Mouse (Mus musculus) heart, embryonic 13.5 days (tissue): ENCODE results near the gene Zpbp. TPM values are rescaled to one million over a fixed set of nuclear protein-coding genes. Genes with fewer than 3 reads are reported as not detected.

Experiments
- ATAC-seq: fragments of 200-750 bp; cut with Nextera tagmentation; 2 replicates; pipeline ENCODE4 v1.8.0; 2017; ENCODE audit warnings: moderate TSS enrichment; ENCODE audit not compliant: insufficient number of reproducible peaks, low FRiP score, low TSS enrichment; ENCODE audit errors: extremely low read depth
- H3K27ac ChIP-seq: fragments of 300-500 bp; sonication (generic); replicated peaks from 2 replicates; pipeline ENCODE4 v1.5.1; 2015; ENCODE audit warnings: moderate library complexity, mild to moderate bottlenecking, inconsistent platforms
- H3K27me3 ChIP-seq: fragments of 300-500 bp; sonication (generic); replicated peaks from 2 replicates; pipeline ENCODE4 v1.6.1; 2015; ENCODE audit warnings: mild to moderate bottlenecking, inconsistent platforms
- H3K36me3 ChIP-seq: fragments of 300-500 bp; sonication (generic); 2 replicates; pipeline ENCODE4 v1.6.1; 2015; ENCODE audit warnings: mild to moderate bottlenecking, inconsistent platforms
- H3K4me1 ChIP-seq: fragments of 300-500 bp; sonication (generic); 2 replicates; pipeline ENCODE4 v1.6.1; 2015; ENCODE audit warnings: inconsistent platforms
- H3K4me2 ChIP-seq: fragments of 300-500 bp; sonication (generic); 2 replicates; pipeline ENCODE4 v1.6.1; 2015; ENCODE audit warnings: inconsistent platforms, mild to moderate bottlenecking, moderate library complexity
- H3K4me3 ChIP-seq: fragments of 300-500 bp; sonication (generic); 2 replicates; pipeline ENCODE4 v1.5.1; 2015; ENCODE audit warnings: moderate library complexity, mild to moderate bottlenecking, inconsistent platforms
- H3K9ac ChIP-seq: fragments of 300-500 bp; sonication (generic); 2 replicates; pipeline ENCODE4 v1.6.1; 2015; ENCODE audit warnings: inconsistent platforms, mild to moderate bottlenecking, moderate library complexity
- H3K9me3 ChIP-seq: fragments of 300-500 bp; sonication (generic); 2 replicates; pipeline ENCODE4 v1.6.1; 2016; ENCODE audit warnings: inconsistent platforms
- WGBS: fragments of 180-500 bp; shearing (Covaris S2); methylation state at CpG from one replicate; pipeline ENCODE4 v1.1.7; 2015; ENCODE audit warnings: mixed read lengths; 5-methylcytosine and 5-hydroxymethylcytosine counted together
- polyA plus RNA-seq: library from polyadenylated mRNA; unstranded; fragments of >200 nt; fragmentation: Nextera tagmentation; extraction: Ambion mirVana; gene quantifications from 2 replicates; pipeline ENCODE4 v1.2.1, GENCODE M21; 2015

Gene Zpbp
- polyA plus RNA-seq: 0.44 and 0.84 TPM in 2 replicates

DNA sequence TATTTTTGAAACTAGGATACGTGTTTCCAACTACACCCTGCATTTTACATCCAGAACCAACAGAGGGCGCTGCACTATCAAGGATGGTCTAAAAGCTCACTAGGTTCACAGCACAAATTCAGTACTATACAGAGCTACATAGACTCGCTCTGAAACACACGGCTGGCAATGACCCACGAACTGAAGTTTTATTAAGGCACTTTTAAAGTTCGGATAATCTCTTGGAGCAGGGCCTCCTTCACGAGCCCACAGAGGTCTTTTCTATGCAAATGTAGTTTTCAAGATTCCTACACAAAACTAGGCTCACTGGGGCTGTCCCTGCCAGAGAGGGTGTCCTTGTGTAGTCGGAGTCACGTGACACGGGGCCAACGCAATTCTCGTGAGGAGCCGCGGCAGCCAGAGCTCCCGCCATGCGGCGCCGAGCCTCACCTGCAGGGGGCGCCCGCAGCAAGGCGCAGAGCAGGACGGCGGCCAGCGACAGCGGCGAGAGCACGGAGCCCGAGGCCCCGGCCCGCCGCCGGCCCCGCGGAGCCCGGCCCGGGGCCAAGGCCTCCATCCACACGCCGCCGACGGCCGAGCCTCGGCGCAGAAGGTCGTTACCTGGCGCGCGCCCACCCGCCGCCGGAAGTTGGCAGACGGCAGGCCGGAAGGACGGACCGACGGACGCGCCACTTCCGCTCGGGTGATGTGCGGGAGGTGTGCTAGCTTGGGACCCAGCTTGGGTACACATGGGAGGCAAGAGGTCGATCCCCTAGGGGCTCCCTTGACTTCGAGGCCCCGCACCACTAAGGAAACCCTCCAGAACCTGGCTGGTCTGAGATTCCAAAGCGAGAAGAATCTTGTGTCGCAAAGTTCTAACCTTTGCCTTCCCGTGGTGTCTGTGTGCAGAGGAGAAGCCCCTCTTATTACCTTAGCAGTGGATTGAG is at the start of gene Zpbp, which contains the start of gene Spata48:
Gene Zpbp (minus strand): TSS at position 774 of the 926 bp plus-strand sequence.
Gene Spata48 (plus strand): TSS at position 460 of the 926 bp plus-strand sequence.
- H3K4me2 ChIP-seq: peak within 1 kb of the TSS; percentile 71
- peak; percentile 92 for ATAC-seq
- 2% methylated on average over 55 of the region's 66 CpGs for WGBS
- H3K4me1 ChIP-seq: no peaks in the 10 kb centered on the region
- H3K36me3 ChIP-seq: no peaks in the 10 kb centered on the region
- H3K9ac ChIP-seq: peak within 1 kb of the TSS; percentile 76
- no peaks in the 10 kb centered on the region for H3K9me3 ChIP-seq
- peak within 1 kb of the TSS; percentile 62 for H3K4me3 ChIP-seq
- H3K27me3 ChIP-seq: peaks cover 5% of the 10 kb centered on the region; the same call in 1 of the 2 replicates
- H3K27ac ChIP-seq: peak within 1 kb of the TSS; percentile 65

- no peak overlapping the region for H3K4me2 ChIP-seq
- ATAC-seq: no peak
- H3K4me1 ChIP-seq: no peaks in the 10 kb centered on the region
- H3K9me3 ChIP-seq: 0 out of 2 replicates have a peak, but pooled peaks cover 4% of the 10 kb centered on the region
- H3K9ac ChIP-seq: no peak overlapping the region
- 58% methylated on average over 2 of the region's 2 CpGs for WGBS
- H3K36me3 ChIP-seq: no peaks in the 10 kb centered on the region
- no peak overlapping the region for H3K27ac ChIP-seq
- no peak overlapping the region for H3K4me3 ChIP-seq
- no peaks in the 10 kb centered on the region for H3K27me3 ChIP-seq
These were observed 47.2 kb upstream of the Zpbp start for GRCm38 (mm10) chr11:11509413-11509812.

DNA sequence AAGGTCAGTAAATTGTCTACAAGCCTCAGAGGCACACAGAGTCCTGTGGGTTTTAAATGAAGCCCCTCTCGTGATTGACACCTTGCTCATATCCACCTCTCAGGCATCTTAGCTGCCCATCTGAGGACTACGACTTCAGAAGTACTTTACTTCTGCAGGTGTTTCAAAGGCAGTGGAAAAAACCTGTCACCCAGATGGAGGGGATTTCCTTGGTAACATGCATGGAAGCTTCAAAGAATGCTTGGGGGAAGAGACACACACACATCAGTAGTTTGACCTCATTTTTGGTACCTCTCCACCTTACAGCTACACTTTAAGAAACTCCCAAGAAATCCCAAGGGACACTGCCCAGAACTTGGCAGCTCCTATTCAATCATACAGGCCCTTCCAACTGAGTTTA is 44.0 kb upstream of the Zpbp start:
- no peak for ATAC-seq
- H3K27ac ChIP-seq: no peak overlapping the region
- H3K4me2 ChIP-seq: no peak overlapping the region
- no peak overlapping the region for H3K9ac ChIP-seq
- WGBS: 71% methylated on average over 2 of the region's 2 CpGs
- H3K9me3 ChIP-seq: 0 out of 2 replicates have a peak, but pooled peaks cover 4% of the 10 kb centered on the region
- no peaks in the 10 kb centered on the region for H3K27me3 ChIP-seq
- H3K36me3 ChIP-seq: no peaks in the 10 kb centered on the region
- no peak overlapping the region for H3K4me3 ChIP-seq
- no peaks in the 10 kb centered on the region for H3K4me1 ChIP-seq

DNA sequence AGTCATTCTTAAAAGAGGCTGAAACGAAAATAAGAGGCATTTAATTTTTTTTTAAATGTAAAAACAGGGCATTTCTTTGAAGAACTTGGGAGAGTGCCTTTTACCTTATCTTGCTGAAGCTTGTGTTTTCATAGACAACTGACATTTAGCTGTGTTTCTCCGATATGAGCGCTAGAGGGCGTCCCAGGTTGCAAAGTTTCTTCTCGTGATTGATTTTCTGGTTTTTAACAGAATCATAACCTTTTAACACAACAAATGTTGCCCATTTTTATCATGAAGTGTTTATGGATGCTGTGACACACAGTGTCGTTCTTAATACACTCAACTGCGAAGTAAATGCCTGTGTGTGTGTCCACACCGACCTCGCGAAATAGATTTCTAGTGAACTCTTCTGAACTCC is 37.7 kb upstream of the Zpbp start:
- Histone ChIP-seq H3K4me2 (peak overlapping the region; percentile 44), H3K4me1 (no peaks in the 10 kb centered on the region), H3K36me3 (no peaks in the 10 kb centered on the region), H3K27me3 (no peaks in the 10 kb centered on the region), H3K9ac (no peak overlapping the region), H3K27ac (no peak overlapping the region), H3K4me3 (no peak overlapping the region), H3K9me3 (0 out of 2 replicates have a peak, but pooled peaks cover 4% of the 10 kb centered on the region)
- no peak for ATAC-seq
- WGBS: 23% methylated on average over 10 of the region's 10 CpGs

GRCm38 (mm10) chr11:11495697-11496096 is 33.5 kb upstream of the Zpbp start:
- Histone ChIP-seq H3K27me3 (no peaks in the 10 kb centered on the region), H3K27ac (no peak overlapping the region), H3K4me2 (no peak overlapping the region), H3K36me3 (no peaks in the 10 kb centered on the region), H3K4me1 (no peaks in the 10 kb centered on the region), H3K9me3 (no peaks in the 10 kb centered on the region), H3K9ac (no peak overlapping the region), H3K4me3 (no peak overlapping the region)
- WGBS: 70% methylated on average over 2 of the region's 2 CpGs
- ATAC-seq: no peak

GRCm38 (mm10) chr11:11492044-11492443 is 29.8 kb upstream of the Zpbp start:
- H3K4me3 ChIP-seq: no peak overlapping the region
- no peak for ATAC-seq
- H3K27me3 ChIP-seq: no peaks in the 10 kb centered on the region
- H3K4me1 ChIP-seq: no peaks in the 10 kb centered on the region
- H3K9ac ChIP-seq: no peak overlapping the region
- H3K9me3 ChIP-seq: no peaks in the 10 kb centered on the region
- 69% methylated on average over 5 of the region's 5 CpGs for WGBS
- H3K4me2 ChIP-seq: no peak overlapping the region
- no peak overlapping the region for H3K27ac ChIP-seq
- H3K36me3 ChIP-seq: no peaks in the 10 kb centered on the region

DNA sequence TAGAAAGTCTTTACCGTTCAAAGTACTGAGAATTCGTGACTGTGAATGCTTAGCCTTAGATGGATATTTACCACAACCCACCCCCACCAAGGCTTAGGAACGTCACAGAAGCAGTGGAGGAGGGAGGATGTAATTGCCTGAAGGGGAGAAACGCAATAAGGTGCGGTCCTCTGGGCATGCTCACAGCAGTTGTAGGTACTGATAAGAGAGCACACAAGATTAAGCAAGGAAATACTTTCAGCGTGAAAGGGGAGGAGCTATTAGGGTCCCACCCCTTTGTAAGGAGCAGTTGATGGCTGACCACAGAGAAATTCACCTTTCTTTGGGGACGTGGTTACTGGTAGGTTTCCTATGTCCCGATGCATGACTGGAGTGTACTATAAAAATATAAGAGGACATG is 22.2 kb upstream of the Zpbp start:
- Histone ChIP-seq H3K9me3 (no peaks in the 10 kb centered on the region), H3K4me1 (no peaks in the 10 kb centered on the region), H3K4me3 (no peak overlapping the region), H3K4me2 (no peak overlapping the region), H3K36me3 (no peaks in the 10 kb centered on the region), H3K9ac (no peak overlapping the region), H3K27me3 (no peaks in the 10 kb centered on the region), H3K27ac (no peak overlapping the region)
- 53% methylated on average over 8 of the region's 8 CpGs for WGBS
- ATAC-seq: no peak

- Histone ChIP-seq H3K4me2 (no peak overlapping the region), H3K4me3 (no peak overlapping the region), H3K9ac (no peak overlapping the region), H3K4me1 (no peaks in the 10 kb centered on the region), H3K36me3 (no peaks in the 10 kb centered on the region), H3K9me3 (no peaks in the 10 kb centered on the region), H3K27me3 (peaks cover 8% of the 10 kb centered on the region; the same call in 1 of the 2 replicates), H3K27ac (no peak overlapping the region)
- no peak for ATAC-seq
These were observed 6.7 kb upstream of the Zpbp start for GRCm38 (mm10) chr11:11468924-11469323.

GRCm38 (mm10) chr11:11462561-11462890 is 318 bp upstream of the Zpbp start:
- Histone ChIP-seq H3K4me1 (no peaks in the 10 kb centered on the region), H3K4me2 (peak overlapping the region; percentile 71), H3K4me3 (peak overlapping the region; percentile 62), H3K9ac (peak overlapping the region; percentile 76), H3K36me3 (no peaks in the 10 kb centered on the region), H3K9me3 (no peaks in the 10 kb centered on the region), H3K27me3 (peaks cover 5% of the 10 kb centered on the region; the same call in 1 of the 2 replicates), H3K27ac (no peak overlapping the region)
- no peak for ATAC-seq
- WGBS: 81% methylated on average over 5 of the region's 5 CpGs

- no peaks in the 10 kb centered on the region for H3K36me3 ChIP-seq
- ATAC-seq: no peak
- H3K4me2 ChIP-seq: no peak overlapping the region
- H3K4me1 ChIP-seq: no peaks in the 10 kb centered on the region
- no peak overlapping the region for H3K27ac ChIP-seq
- no peak overlapping the region for H3K4me3 ChIP-seq
- WGBS: 31% methylated on average over 2 of the region's 2 CpGs
- H3K27me3 ChIP-seq: peaks cover 5% of the 10 kb centered on the region; the same call in 1 of the 2 replicates
- no peak overlapping the region for H3K9ac ChIP-seq
- no peaks in the 10 kb centered on the region for H3K9me3 ChIP-seq
These were observed 7.2 kb downstream of the Zpbp start for GRCm38 (mm10) chr11:11455037-11455436.

GRCm38 (mm10) chr11:11417356-11417755 is 44.9 kb downstream of the Zpbp start:
- no peak overlapping the region for H3K4me2 ChIP-seq
- 67% methylated on average over 2 of the region's 2 CpGs for WGBS

DNA sequence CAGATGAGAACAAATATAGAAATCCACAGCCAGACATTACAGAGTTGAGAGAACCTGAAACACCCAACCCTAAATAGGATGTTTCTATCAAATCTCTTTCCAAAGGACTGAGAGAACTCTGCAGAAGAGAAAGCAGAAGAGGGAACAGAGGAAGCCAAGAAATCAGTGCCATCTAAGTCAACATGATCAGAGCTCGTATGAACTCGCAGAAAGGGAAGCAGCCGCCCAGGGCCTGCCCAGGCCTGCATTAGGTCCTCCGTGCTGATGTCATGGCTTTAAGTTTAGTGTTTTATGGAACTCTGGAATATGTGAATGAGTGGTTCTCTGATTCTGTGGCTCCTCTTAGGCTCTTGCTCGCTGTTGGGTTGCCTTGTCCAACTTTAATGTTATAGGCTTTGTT is 48.0 kb downstream of the Zpbp start:
- no peak overlapping the region for H3K27ac ChIP-seq
- no peaks in the 10 kb centered on the region for H3K27me3 ChIP-seq
- ATAC-seq: no peak
- 74% methylated on average over 5 of the region's 5 CpGs for WGBS
- no peak overlapping the region for H3K4me2 ChIP-seq
- H3K36me3 ChIP-seq: no peaks in the 10 kb centered on the region
- H3K9me3 ChIP-seq: no peaks in the 10 kb centered on the region
- H3K4me1 ChIP-seq: no peaks in the 10 kb centered on the region
- no peak overlapping the region for H3K9ac ChIP-seq
- H3K4me3 ChIP-seq: no peak overlapping the region

More at GRCm38 (mm10) chr11:11417356-11417755, 44.9 kb downstream of the Zpbp start:
- Histone ChIP-seq H3K4me3 (no peak overlapping the region), H3K9me3 (no peaks in the 10 kb centered on the region), H3K27me3 (no peaks in the 10 kb centered on the region), H3K36me3 (no peaks in the 10 kb centered on the region), H3K4me1 (no peaks in the 10 kb centered on the region), H3K9ac (no peak overlapping the region), H3K27ac (no peak overlapping the region)
- no peak for ATAC-seq
